Mouse (Mus musculus) embryo, embryonic 11 days (tissue): ENCODE results near the gene Fbxo21.

ENCODE experiments used
- DNase-seq: peaks from one replicate; pipeline ENCODE4 v3.0.0-alpha.2; 2015

Fbxo21 gene

DNA sequence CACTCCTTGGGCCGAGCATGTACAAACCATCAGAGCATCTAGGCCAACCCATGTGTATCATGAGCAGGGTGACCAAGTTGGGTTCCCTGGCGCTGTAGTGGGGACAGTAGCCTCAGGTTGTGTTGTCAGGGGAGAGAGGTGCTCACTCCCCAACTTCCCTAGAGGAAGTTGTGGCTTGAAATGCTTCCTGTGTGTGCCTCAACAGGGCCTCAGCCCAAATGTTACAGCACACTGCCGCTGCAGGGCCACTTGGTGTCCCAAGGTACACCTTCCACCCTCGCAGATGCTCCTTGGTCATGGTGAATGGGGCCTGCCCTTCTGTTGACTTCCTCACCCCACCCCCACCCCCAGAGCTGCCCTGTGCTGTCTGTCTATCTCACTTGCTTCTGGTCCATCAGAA lies 71.9 kb downstream of the Fbxo21 start:
- no peak for DNase-seq

DNA sequence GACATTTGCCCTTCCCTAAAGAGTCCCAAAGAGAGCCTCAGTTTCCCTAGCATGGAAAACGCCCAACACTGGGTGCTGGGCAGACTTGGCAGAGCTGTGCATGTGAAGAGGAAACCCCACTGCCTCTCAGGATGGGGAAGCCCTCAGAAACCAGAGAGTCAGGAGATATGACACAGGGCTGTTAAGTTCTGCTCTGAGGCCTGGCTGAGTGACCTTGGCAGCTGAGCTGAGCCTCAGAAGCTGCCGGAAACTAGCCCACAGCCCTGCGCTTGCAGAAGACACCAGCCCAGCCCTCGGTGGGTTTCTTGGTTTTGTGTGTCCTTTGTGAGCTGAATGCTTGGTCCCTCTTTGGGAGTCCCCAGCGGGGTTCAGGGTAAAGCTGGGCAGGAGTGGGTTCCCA lies 72.4 kb downstream of the Fbxo21 start:
- no peak for DNase-seq

GRCm38 (mm10) chr5:118050743-118051142 lies 74.2 kb downstream of the Fbxo21 start:
- DNase-seq: no peak

- DNase-seq: no peak
Observed at GRCm38 (mm10) chr5:118051981-118052662, 75.6 kb downstream of the Fbxo21 start.

DNA sequence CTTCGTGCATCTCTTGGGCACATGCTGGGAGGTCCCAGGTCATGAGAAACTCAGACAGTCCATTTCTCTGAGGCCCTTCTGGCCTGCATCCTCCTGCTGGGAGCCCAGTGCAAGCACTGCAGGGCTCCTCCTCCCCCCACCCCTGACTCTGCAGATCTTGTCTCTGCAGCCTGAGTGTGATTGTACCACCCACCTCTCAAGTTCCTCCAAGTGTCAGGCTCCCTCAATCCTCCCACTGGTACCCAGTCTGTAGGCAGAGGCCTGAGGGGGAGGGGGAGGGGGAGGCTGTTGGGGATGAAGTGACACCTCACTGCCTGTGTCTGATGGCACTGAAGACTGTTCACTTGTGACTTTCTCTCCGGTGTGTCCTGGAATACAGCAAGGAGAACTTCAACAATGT lies 76.7 kb downstream of the Fbxo21 start:
- DNase-seq: no peak

DNA sequence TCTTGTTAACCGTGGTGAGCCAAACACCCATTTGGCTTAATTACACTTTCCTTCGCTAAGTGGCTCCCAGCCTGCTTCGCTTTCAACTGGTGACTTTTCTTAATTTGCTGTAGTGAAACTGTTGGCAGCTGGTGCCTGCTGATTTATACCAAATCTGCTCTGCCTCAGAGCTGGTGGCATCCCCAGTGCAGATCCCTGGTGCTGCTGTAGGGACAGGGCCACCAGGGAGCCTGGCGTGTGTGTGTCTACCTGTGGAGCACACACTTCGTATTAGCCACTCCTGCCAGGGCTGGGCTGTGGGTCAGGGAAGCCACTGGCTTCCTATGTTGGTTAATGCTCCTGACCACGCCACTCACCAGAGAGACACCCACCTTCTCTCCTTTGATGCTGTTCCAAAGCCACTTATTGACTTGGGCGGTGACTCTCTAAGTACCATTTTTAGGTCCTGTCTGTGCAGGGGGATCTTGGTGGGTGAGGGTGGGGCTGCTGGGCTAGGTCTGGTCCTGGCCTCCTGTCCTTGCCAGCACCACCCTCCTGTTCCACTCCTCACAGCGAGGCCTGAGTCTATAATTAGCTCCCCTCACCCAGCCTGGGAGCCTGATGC lies 81.1 kb downstream of the Fbxo21 start:
- DNase-seq: no peak

DNA sequence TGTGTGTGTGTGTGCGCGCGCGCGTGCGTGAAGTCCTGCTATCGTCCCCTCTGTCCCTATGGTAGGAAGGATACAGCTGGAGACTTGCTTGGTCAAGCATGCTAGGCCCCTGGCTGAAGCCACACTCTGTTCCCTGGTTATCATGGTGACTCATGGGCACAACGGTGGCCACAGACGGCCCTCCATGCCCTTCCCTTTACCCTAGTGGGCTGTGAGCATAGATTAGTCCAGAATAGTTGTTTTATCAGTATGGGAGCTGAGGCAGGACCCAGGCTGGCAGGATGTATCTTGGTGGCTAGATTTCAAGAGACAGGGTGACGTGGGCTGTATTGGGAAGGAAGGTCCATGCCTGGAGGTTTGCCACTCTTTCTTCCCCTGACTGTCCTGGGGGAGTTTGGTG lies 82.3 kb downstream of the Fbxo21 start:
- no peak for DNase-seq

- no peak for DNase-seq
Observed at GRCm38 (mm10) chr5:118059646-118060045, 83.1 kb downstream of the Fbxo21 start.
